ENCODE assay signal across 7 mouse cellular contexts in genomic region chrX:160137177-160137860, GRCm38 (mm10). TPM values are rescaled to one million over a fixed set of nuclear protein-coding genes. Genes with fewer than 3 reads are reported as not detected.
DNase-seq lines count a peak whose midpoint lies in the region; ATAC-seq and TF ChIP-seq lines count a peak whose summit lies in the region.

No protein-coding gene starts in this region.

- peak overlapping the region; percentile 66 for H3K9ac ChIP-seq in intestine, embryonic 15.5 days
- peak overlapping the region; percentile 67 for H3K9ac ChIP-seq in midbrain, embryonic 11.5 days (ENCODE audit: low read length)

- peaks cover 5% of the 10 kb centered on the region; the same call in 1 of the 2 replicates for H3K4me1 ChIP-seq in spleen, adult 2 months (ENCODE audit: control insufficient read depth, insufficient read depth, insufficient read length)
- H3K4me1 ChIP-seq in intestine, embryonic 15.5 days (replicated peaks): no peaks in the 10 kb centered on the region
- H3K4me1 ChIP-seq in midbrain, embryonic 11.5 days (ENCODE audit: control insufficient read depth, insufficient read depth, low read length): no peaks in the 10 kb centered on the region; the same call in 1 of the 2 replicates

- 28% methylated on average over 18 of the region's 18 CpGs for WGBS in spleen, adult 2 months
- WGBS in intestine, embryonic 15.5 days: 32% methylated on average over 18 of the region's 18 CpGs
- 19% methylated on average over 18 of the region's 18 CpGs for WGBS in midbrain, embryonic 11.5 days

- DNase-seq in spleen, adult 2 months (ENCODE audit: low read depth in 1 of 2, low spot score in 2 of 2): no peak
- DNase-seq in spleen, postnatal 36 days (ENCODE audit: low spot score in 2 of 2): no peak
- DNase-seq in midbrain, embryonic 11.5 days (ENCODE audit: low spot score, missing footprints): no peak
- DNase-seq in gastrocnemius, adult 18-20 months (ENCODE audit: low spot score): no peak
- no peak for DNase-seq in spleen, postnatal 10 days (ENCODE audit: low spot score in 2 of 2)

- peak overlapping the region; percentile 57 for H3K4me2 ChIP-seq in intestine, embryonic 15.5 days (replicated peaks)
- peak overlapping the region; percentile 64 for H3K4me2 ChIP-seq in midbrain, embryonic 11.5 days

- peak overlapping the region; percentile 88 for H3K4me3 ChIP-seq in spleen, adult 2 months (ENCODE audit: extremely low read depth, insufficient read depth, insufficient read length)
- peak overlapping the region; percentile 58 for H3K4me3 ChIP-seq in intestine, embryonic 15.5 days (replicated peaks)
- peak overlapping the region; percentile 60 for H3K4me3 ChIP-seq in midbrain, embryonic 11.5 days (ENCODE audit: low read depth, low read length)

- TF ChIP-seq CTCF in spleen, adult 2 months (IDR thresholded peaks at IDR 0.05; ENCODE audit: extremely low read depth, insufficient read depth, insufficient read length, insufficient replicate concordance): no peak

- H3K9me3 ChIP-seq in intestine, embryonic 15.5 days: no peaks in the 10 kb centered on the region
- H3K9me3 ChIP-seq in midbrain, embryonic 11.5 days (ENCODE audit: control insufficient read depth, low read length): no peaks in the 10 kb centered on the region

- no peak for TF ChIP-seq POLR2A in spleen, adult 2 months (IDR thresholded peaks at IDR 0.05; ENCODE audit: low read depth, low read length)

- ATAC-seq in erythroblast, adult 5-6 weeks (replicated peaks; ENCODE audit: low FRiP score, poor library complexity, severe bottlenecking): peak; percentile 51
- ATAC-seq in intestine, embryonic 15.5 days: peak; percentile 11
- ATAC-seq in midbrain, embryonic 11.5 days (ENCODE audit: low FRiP score): peak; percentile 0; the same call in 1 of the 2 replicates

- H3K36me3 ChIP-seq in spleen, adult 2 months (ENCODE audit: control insufficient read depth, insufficient read depth, low read length): no peaks in the 10 kb centered on the region
- no peaks in the 10 kb centered on the region for H3K36me3 ChIP-seq in intestine, embryonic 15.5 days
- H3K36me3 ChIP-seq in midbrain, embryonic 11.5 days (ENCODE audit: control insufficient read depth, insufficient read depth, low read length): no peaks in the 10 kb centered on the region

- H3K27ac ChIP-seq in spleen, adult 2 months (ENCODE audit: insufficient read depth, low read length): peak overlapping the region; percentile 98
- peak overlapping the region; percentile 94 for H3K27ac ChIP-seq in intestine, embryonic 15.5 days
- H3K27ac ChIP-seq in midbrain, embryonic 11.5 days (ENCODE audit: low read depth, low read length): peak overlapping the region; percentile 48; the same call in 1 of the 2 replicates

- H3K27me3 ChIP-seq in spleen, adult 2 months (ENCODE audit: control insufficient read depth, insufficient read depth, low read length): no peaks in the 10 kb centered on the region
- H3K27me3 ChIP-seq in intestine, embryonic 15.5 days (replicated peaks): no peaks in the 10 kb centered on the region
- H3K27me3 ChIP-seq in midbrain, embryonic 11.5 days (ENCODE audit: control insufficient read depth, insufficient read depth, low read length): peaks cover 6% of the 10 kb centered on the region

RNA-seq across cellular contexts. Expression of gene Pdha1, which starts 0.9 kb away (rescaled TPM):
- polyA plus RNA-seq in spleen, adult 2 months (2012; rRNA removed): 19.7 and 22.5 TPM in 2 replicates
- total RNA-seq in erythroblast, adult 5-6 weeks (2015; ENCODE audit: low replicate concordance): 23.8 and 31.7 TPM in 2 replicates
- total RNA-seq in erythroblast, adult 5-6 weeks (2017; ENCODE audit: low replicate concordance): 22.9 and 32.5 TPM in 2 replicates
- polyA plus RNA-seq in intestine, embryonic 15.5 days (2015; fragmentation: Nextera tagmentation; extraction: Ambion mirVana): 141 and 145 TPM in 2 replicates
- 146 and 150 TPM in 2 replicates for polyA plus RNA-seq in midbrain, embryonic 11.5 days (2014; fragmentation: Nextera tagmentation; extraction: Ambion mirVana)
- total RNA-seq in gastrocnemius, adult 18-20 months (2021): 100 to 1,000 TPM; 483 to 550 TPM

Comparison
In these comparisons a context has a peak if more than half of its experiments do, and no peak if none do; other contexts are left out.
1. H3K27ac ChIP-seq: peak in every context shown above with its lines; median percentile 98 in spleen, adult 2 months; 94 in intestine, embryonic 15.5 days; 48 in midbrain, embryonic 11.5 days.
2. ATAC-seq: peak in every context shown above with its lines; median percentile 51 in erythroblast, adult 5-6 weeks; 11 in intestine, embryonic 15.5 days; 0 in midbrain, embryonic 11.5 days.